Mouse (Mus musculus) ES-Bruce4 (cell line): ENCODE measurements around the gene Tha1. TPM values are rescaled to one million over a fixed set of nuclear protein-coding genes. Genes with fewer than 3 reads are reported as not detected.

Experiments used
- H3K27ac ChIP-seq: 2 replicates; pipeline ENCODE4 v1.5.1; 2012; ENCODE audit warnings: low read length, inconsistent platforms; ENCODE audit not compliant: insufficient read depth
- H3K27me3 ChIP-seq: 2 replicates; pipeline ENCODE4 v1.6.1; 2012; ENCODE audit warnings: mild to moderate bottlenecking, low read length, inconsistent platforms; ENCODE audit not compliant: control insufficient read depth, poor library complexity, insufficient read depth, severe bottlenecking
- H3K36me3 ChIP-seq: 2 replicates; pipeline ENCODE4 v1.6.1; 2012; ENCODE audit warnings: inconsistent platforms, mild to moderate bottlenecking, low read length, moderate library complexity; ENCODE audit not compliant: control insufficient read depth, poor library complexity, insufficient read depth, severe bottlenecking
- H3K4me1 ChIP-seq: one replicate; pipeline ENCODE4 v1.8.1; 2011; ENCODE audit warnings: low read length; ENCODE audit not compliant: control insufficient read depth, insufficient read depth
- H3K4me3 ChIP-seq: 2 replicates; pipeline ENCODE4 v1.5.1; 2011; ENCODE audit warnings: low read depth, mild to moderate bottlenecking, low read length
- H3K9ac ChIP-seq: 2 replicates; pipeline ENCODE4 v1.6.1; 2012; ENCODE audit warnings: low read depth, mild to moderate bottlenecking, inconsistent platforms; ENCODE audit not compliant: poor library complexity, severe bottlenecking
- H3K9me3 ChIP-seq: replicated peaks from 2 replicates; pipeline ENCODE4 v1.6.1; 2012; ENCODE audit warnings: mild to moderate bottlenecking, low read length, inconsistent platforms; ENCODE audit not compliant: control insufficient read depth, poor library complexity, insufficient read depth, severe bottlenecking
- CTCF ChIP-seq: IDR thresholded peaks from one replicate; pipeline ENCODE4 v1.8.1; 2011; ENCODE audit warnings: low read depth, low read length
- EP300 ChIP-seq: IDR thresholded peaks from 2 replicates; pipeline ENCODE4 v1.6.1; 2011; ENCODE audit warnings: low read depth, low read length; ENCODE audit not compliant: insufficient read depth
- POLR2A ChIP-seq: IDR thresholded peaks from one replicate; pipeline ENCODE4 v1.8.1; 2011; ENCODE audit warnings: low read length; ENCODE audit not compliant: insufficient read depth
- polyA plus RNA-seq: library from polyadenylated mRNA; stranded (reverse); fragments of >200 nt; gene quantifications from 2 replicates; pipeline ENCODE4 v1.2.4, GENCODE M21; 2011; ENCODE audit warnings: low read depth; ENCODE audit not compliant: missing spikeins, insufficient read depth, insufficient read length

Tha1 gene
- polyA plus RNA-seq, 1 experiment, result 1.1 TPM

- Histone ChIP-seq H3K9ac (no peak overlapping the region), H3K4me1 (peaks cover 4% of the 10 kb centered on the region), H3K9me3 (no peaks in the 10 kb centered on the region), H3K27ac (no peak overlapping the region), H3K36me3 (peaks cover 32% of the 10 kb centered on the region), H3K27me3 (no peaks in the 10 kb centered on the region), H3K4me3 (no peak overlapping the region)
- TF ChIP-seq CTCF (no peak), EP300 (no peak), POLR2A (no peak)
Measured at GRCm38 (mm10) chr11:117858392-117858791, 14.9 kb downstream of the Tha1 start.

GRCm38 (mm10) chr11:117857462-117857861, 15.8 kb downstream of the Tha1 start:
- no peaks in the 10 kb centered on the region for H3K4me1 ChIP-seq
- TF ChIP-seq CTCF (no peak), POLR2A (peak; percentile 22)
- H3K27me3 ChIP-seq, result no peaks in the 10 kb centered on the region
- H3K27ac ChIP-seq, result 0 out of 2 replicates have a peak overlapping the region, but pooled peaks have one; percentile 2
- no peak overlapping the region for H3K9ac ChIP-seq
- no peaks in the 10 kb centered on the region for H3K9me3 ChIP-seq
- H3K4me3 ChIP-seq, result no peak overlapping the region
- H3K36me3 ChIP-seq, result peaks cover 41% of the 10 kb centered on the region

- Histone ChIP-seq H3K4me3 (no peak overlapping the region), H3K9me3 (no peaks in the 10 kb centered on the region), H3K27me3 (no peaks in the 10 kb centered on the region), H3K27ac (peak overlapping the region; percentile 40; the same call in 1 of the 2 replicates), H3K36me3 (peaks cover 44% of the 10 kb centered on the region), H3K9ac (no peak overlapping the region), H3K4me1 (no peaks in the 10 kb centered on the region)
- TF ChIP-seq EP300 (no peak), CTCF (no peak), POLR2A (no peak)
Measured at GRCm38 (mm10) chr11:117855975-117856374, 17.3 kb downstream of the Tha1 start.

- Histone ChIP-seq H3K4me3 (no peak overlapping the region), H3K36me3 (peaks cover 46% of the 10 kb centered on the region), H3K27me3 (no peaks in the 10 kb centered on the region), H3K27ac (no peak overlapping the region), H3K9ac (no peak overlapping the region), H3K9me3 (no peaks in the 10 kb centered on the region), H3K4me1 (no peaks in the 10 kb centered on the region)
- TF ChIP-seq CTCF, result no peak
Measured at GRCm38 (mm10) chr11:117855360-117855759, 17.9 kb downstream of the Tha1 start.

- H3K27me3 ChIP-seq, result no peaks in the 10 kb centered on the region
- H3K27ac ChIP-seq, result no peak overlapping the region
- H3K36me3 ChIP-seq, result peaks cover 46% of the 10 kb centered on the region
- no peaks in the 10 kb centered on the region for H3K4me1 ChIP-seq
- TF ChIP-seq CTCF (no peak), POLR2A (no peak), EP300 (no peak)
- H3K9ac ChIP-seq, result no peak overlapping the region
- no peak overlapping the region for H3K4me3 ChIP-seq
- H3K9me3 ChIP-seq, result no peaks in the 10 kb centered on the region
Measured at GRCm38 (mm10) chr11:117854241-117854640, 19.0 kb downstream of the Tha1 start.

- Histone ChIP-seq H3K27me3 (no peaks in the 10 kb centered on the region), H3K36me3 (peaks cover 46% of the 10 kb centered on the region), H3K9me3 (no peaks in the 10 kb centered on the region), H3K9ac (no peak overlapping the region), H3K4me1 (no peaks in the 10 kb centered on the region), H3K4me3 (no peak overlapping the region), H3K27ac (no peak overlapping the region)
- TF ChIP-seq EP300 (no peak), POLR2A (no peak), CTCF (no peak)
Measured at GRCm38 (mm10) chr11:117852875-117853274, 20.4 kb downstream of the Tha1 start.
